Comparison of ENCODE assay signal across 8 mouse cellular contexts in genomic region chr2:129056597-129056996, GRCm38 (mm10). TPM values are rescaled to one million over a fixed set of nuclear protein-coding genes. Genes with fewer than 3 reads are reported as not detected.
DNase-seq lines count a peak whose midpoint lies in the region; ATAC-seq and TF ChIP-seq lines count a peak whose summit lies in the region.

No protein-coding gene starts in this region.

- no peak overlapping the region for H3K9ac ChIP-seq in neural tube, embryonic 11.5 days (ENCODE audit: low read length)
- H3K9ac ChIP-seq in neural tube, embryonic 15.5 days (replicated peaks), result no peak overlapping the region

- no peaks in the 10 kb centered on the region for H3K4me1 ChIP-seq in neural tube, embryonic 11.5 days (ENCODE audit: control insufficient read depth, insufficient read depth, low read length)
- no peaks in the 10 kb centered on the region for H3K4me1 ChIP-seq in neural tube, embryonic 15.5 days

- peak; percentile 60 for TF ChIP-seq CTCF in gastrocnemius, adult 2 months (IDR thresholded peaks at IDR 0.05)

- no peak overlapping the region for H3K4me2 ChIP-seq in neural tube, embryonic 11.5 days (ENCODE audit: low read depth)
- no peak overlapping the region for H3K4me2 ChIP-seq in neural tube, embryonic 15.5 days

- H3K27me3 ChIP-seq in neural tube, embryonic 11.5 days (ENCODE audit: control insufficient read depth, insufficient read depth, low read length), result no peaks in the 10 kb centered on the region
- H3K27me3 ChIP-seq in neural tube, embryonic 15.5 days (replicated peaks), result no peaks in the 10 kb centered on the region

- no peak overlapping the region for H3K4me3 ChIP-seq in gastrocnemius, adult 2 months
- no peak overlapping the region for H3K4me3 ChIP-seq in neural tube, embryonic 11.5 days (ENCODE audit: low read depth, low read length)
- no peak overlapping the region for H3K4me3 ChIP-seq in neural tube, embryonic 15.5 days (replicated peaks)

- no peak for ATAC-seq in neural tube, embryonic 11.5 days (ENCODE audit: insufficient read depth, low FRiP score, low TSS enrichment)
- ATAC-seq in neural tube, embryonic 15.5 days (ENCODE audit: low FRiP score), result no peak
- ATAC-seq in granulocyte monocyte progenitor cell, adult 5-6 weeks (replicated peaks; ENCODE audit: poor library complexity, severe bottlenecking), result peak; percentile 48

- intact Hi-C loops in gastrocnemius, adult 2 months (cut with DNase I), result no loop called here

- 45% methylated on average over 9 of the region's 9 CpGs for WGBS in neural tube, embryonic 11.5 days
- WGBS in neural tube, embryonic 15.5 days, result 48% methylated on average over 9 of the region's 9 CpGs

- no peak for DNase-seq in gastrocnemius, adult 2 months
- DNase-seq in gastrocnemius, postnatal 25 days, result no peak
- peak; percentile 31 for DNase-seq in neural tube, embryonic 11.5 days (ENCODE audit: low spot score)
- DNase-seq in thymus, postnatal 14 days, result peak; percentile 54
- no peak for DNase-seq in frontal cortex, postnatal 14 days (ENCODE audit: low spot score in 2 of 2)
- DNase-seq in left cerebral cortex, adult 8-10 months (ENCODE audit: low spot score in 2 of 2), result no peak

- 0 out of 2 replicates have a peak, but pooled peaks cover 3% of the 10 kb centered on the region for H3K9me3 ChIP-seq in neural tube, embryonic 11.5 days (ENCODE audit: control insufficient read depth, low read length)
- no peaks in the 10 kb centered on the region for H3K9me3 ChIP-seq in neural tube, embryonic 15.5 days (replicated peaks)

- H3K36me3 ChIP-seq in neural tube, embryonic 11.5 days (ENCODE audit: control insufficient read depth, insufficient read depth, low read length), result no peaks in the 10 kb centered on the region
- H3K36me3 ChIP-seq in neural tube, embryonic 15.5 days, result no peaks in the 10 kb centered on the region

- H3K27ac ChIP-seq in gastrocnemius, adult 2 months, result no peak overlapping the region
- H3K27ac ChIP-seq in neural tube, embryonic 11.5 days (ENCODE audit: low read depth, low read length), result no peak overlapping the region
- H3K27ac ChIP-seq in neural tube, embryonic 15.5 days (replicated peaks), result no peak overlapping the region

RNA-seq across cellular contexts. Expression of gene Vinac1, which starts 8.6 kb away (rescaled TPM):
- not detected for total RNA-seq in gastrocnemius, adult 2 months (2021)
- not detected for total RNA-seq in gastrocnemius, postnatal 25 days (2021)
- 0.19 and 0.24 TPM in 2 replicates for polyA plus RNA-seq in neural tube, embryonic 11.5 days (2014; fragmentation: Nextera tagmentation; extraction: Ambion mirVana)
- 0.68 and 0.86 TPM in 2 replicates for polyA plus RNA-seq in neural tube, embryonic 15.5 days (2015; fragmentation: Nextera tagmentation; extraction: Ambion mirVana)
- not detected in 2 replicates for total RNA-seq in granulocyte monocyte progenitor cell, adult 5-6 weeks (2014; fragmentation: Nextera tagmentation)
- not detected in 2 replicates for total RNA-seq in granulocyte monocyte progenitor cell, adult 5-6 weeks (2017)
- under 1 TPM; 0.21 to 0.36 (median 0.22) TPM for total RNA-seq in left cerebral cortex, adult 8-10 months (2022)

RNA-seq across cellular contexts. Expression of gene Ttl, which starts 9.1 kb away (rescaled TPM):
- 1 to 10 TPM; 5.8 to 10.0 TPM for total RNA-seq in gastrocnemius, adult 2 months (2021)
- 1 to 10 TPM; 6.0 to 6.3 TPM for total RNA-seq in gastrocnemius, postnatal 25 days (2021)
- polyA plus RNA-seq in neural tube, embryonic 11.5 days (2014; fragmentation: Nextera tagmentation; extraction: Ambion mirVana), result 19.6 and 21.3 TPM in 2 replicates
- polyA plus RNA-seq in neural tube, embryonic 15.5 days (2015; fragmentation: Nextera tagmentation; extraction: Ambion mirVana), result 37.2 and 45.4 TPM in 2 replicates
- total RNA-seq in granulocyte monocyte progenitor cell, adult 5-6 weeks (2014; fragmentation: Nextera tagmentation), result 2.8 and 3.7 TPM in 2 replicates
- total RNA-seq in granulocyte monocyte progenitor cell, adult 5-6 weeks (2017), result 3.6 and 3.7 TPM in 2 replicates
- total RNA-seq in left cerebral cortex, adult 8-10 months (2022), result 10 to 100 TPM; 61.6 to 69.8 (median 63.3) TPM

RNA-seq across cellular contexts. Expression of gene Polr1b, which starts 44.2 kb away (rescaled TPM):
- total RNA-seq in gastrocnemius, adult 2 months (2021), result 10 to 100 TPM; 11.6 to 13.2 TPM
- 10 to 100 TPM; 10.7 to 11.4 TPM for total RNA-seq in gastrocnemius, postnatal 25 days (2021)
- 18.2 and 19.4 TPM in 2 replicates for polyA plus RNA-seq in neural tube, embryonic 11.5 days (2014; fragmentation: Nextera tagmentation; extraction: Ambion mirVana)
- 14.5 and 20.4 TPM in 2 replicates for polyA plus RNA-seq in neural tube, embryonic 15.5 days (2015; fragmentation: Nextera tagmentation; extraction: Ambion mirVana)
- 43.2 and 56.1 TPM in 2 replicates for total RNA-seq in granulocyte monocyte progenitor cell, adult 5-6 weeks (2014; fragmentation: Nextera tagmentation)
- 47.1 and 49.7 TPM in 2 replicates for total RNA-seq in granulocyte monocyte progenitor cell, adult 5-6 weeks (2017)
- total RNA-seq in left cerebral cortex, adult 8-10 months (2022), result 10 to 100 TPM; 19.8 to 25.0 (median 21.5) TPM

Comparison
In these comparisons a context has a peak if more than half of its experiments do, and no peak if none do; other contexts are left out.
1. DNase-seq: peak in neural tube, embryonic 11.5 days (single experiment) and thymus, postnatal 14 days (single experiment); none in gastrocnemius, adult 2 months (single experiment), gastrocnemius, postnatal 25 days (single experiment), frontal cortex, postnatal 14 days (0 of 2) and left cerebral cortex, adult 8-10 months (0 of 2).
2. RNA of gene Ttl, which starts 9.1 kb away (total RNA-seq): 61.6 to 69.8 TPM in left cerebral cortex, adult 8-10 months; 5.8 to 10.0 TPM in gastrocnemius, adult 2 months, 6.0 to 6.3 TPM in gastrocnemius, postnatal 25 days and 2.8 to 3.7 TPM in granulocyte monocyte progenitor cell, adult 5-6 weeks; every median in the first group is over 4 times any median in the second.